Mouse (Mus musculus) MEL (cell line): Measurements from ENCODE around the gene Enho.
"Not testable (repeated sequence)": the region's sequence is repeated elsewhere in the genome, so short reads cannot be mapped to it uniquely, and the experiment has no call there.

Experiments
- BHLHE40 ChIP-seq: IDR thresholded peaks from 2 replicates; pipeline ENCODE4 v1.6.1; 2012; ENCODE audit warnings: low read depth, mild to moderate bottlenecking, inconsistent platforms, low read length, improper control_type of control experiment, borderline replicate concordance
- CTCF ChIP-seq, 3 experiments: IDR thresholded peaks in 2 of 3; conservative IDR thresholded peaks in 1 of 3; 2 replicates each; pipeline ENCODE4 v1.5.1; 2011 to 2012; ENCODE audit warnings: low read length in 3 of 3, low read depth in 2 of 3, mild to moderate bottlenecking in 2 of 3, improper control_type of control experiment in 1 of 3, inconsistent platforms in 1 of 3, mixed read lengths in 1 of 3, moderate library complexity in 1 of 3; ENCODE audit not compliant: control insufficient read depth in 1 of 3, insufficient read depth in 1 of 3, poor library complexity in 1 of 3, severe bottlenecking in 1 of 3
- ELF1 ChIP-seq: IDR thresholded peaks from 2 replicates; pipeline ENCODE4 v1.6.1; 2014; ENCODE audit warnings: low read depth, mild to moderate bottlenecking, inconsistent platforms, low read length, improper control_type of control experiment, moderate library complexity
- GATA1 ChIP-seq: IDR thresholded peaks from 2 replicates; pipeline ENCODE4 v1.6.1; 2011; ENCODE audit warnings: low read depth, low read length, improper control_type of control experiment
- HCFC1 ChIP-seq: IDR thresholded peaks from 2 replicates; pipeline ENCODE4 v1.6.1; 2012; ENCODE audit warnings: low read depth, mild to moderate bottlenecking, inconsistent platforms, low read length, improper control_type of control experiment, moderate library complexity
- MAX ChIP-seq: IDR thresholded peaks from 2 replicates; pipeline ENCODE4 v1.6.1; 2011; ENCODE audit warnings: low read length, improper control_type of control experiment
- MAZ ChIP-seq: IDR thresholded peaks from 2 replicates; pipeline ENCODE4 v1.6.1; 2012; ENCODE audit warnings: low read depth, mild to moderate bottlenecking, inconsistent platforms, low read length, improper control_type of control experiment
- MYC ChIP-seq: IDR thresholded peaks from 2 replicates; pipeline ENCODE4 v1.6.1; 2011; ENCODE audit warnings: low read depth, mild to moderate bottlenecking, low read length, improper control_type of control experiment, moderate library complexity
- NELFE ChIP-seq: IDR thresholded peaks from 2 replicates; pipeline ENCODE4 v1.6.1; 2011; ENCODE audit warnings: low read depth, low read length, improper control_type of control experiment
- POLR2A ChIP-seq, 2 experiments: IDR thresholded peaks; 2 replicates each; pipeline ENCODE4 v1.6.1; 2011 to 2012; ENCODE audit warnings: low read length in 2 of 2, mild to moderate bottlenecking in 2 of 2, control low read depth in 1 of 2, improper control_type of control experiment in 1 of 2, low read depth in 1 of 2, moderate library complexity in 1 of 2; ENCODE audit not compliant: control insufficient read depth in 1 of 2, insufficient read depth in 1 of 2, poor library complexity in 1 of 2
- POLR2AphosphoS2 ChIP-seq: IDR thresholded peaks from 2 replicates; pipeline ENCODE4 v1.6.1; 2011; ENCODE audit warnings: low read length, improper control_type of control experiment
- TCF12 ChIP-seq: IDR thresholded peaks from 2 replicates; pipeline ENCODE4 v1.6.1; 2014; ENCODE audit warnings: low read depth, mild to moderate bottlenecking, inconsistent platforms, low read length, improper control_type of control experiment, moderate library complexity
- ZKSCAN1 ChIP-seq: IDR thresholded peaks from 2 replicates; pipeline ENCODE4 v1.6.1; 2012; ENCODE audit warnings: low read depth, mild to moderate bottlenecking, inconsistent platforms, low read length, improper control_type of control experiment, moderate library complexity

GRCm38 (mm10) chr4:41684931-41685453 lies 44.9 kb upstream of the Enho start:
- not testable (repeated sequence) for TF ChIP-seq CTCF (IDR thresholded peaks at IDR 0.05 in 2 of 3, conservative IDR thresholded peaks at IDR 0.05 in 1 of 3; ENCODE audit: control insufficient read depth in 1 of 3, insufficient read depth in 1 of 3, low read depth in 2 of 3, low read length in 3 of 3, poor library complexity in 1 of 3, severe bottlenecking in 1 of 3); HCFC1; GATA1; ELF1; NELFE; ZKSCAN1; MAZ; TCF12; POLR2AphosphoS2; MYC; MAX; POLR2A (IDR thresholded peaks at IDR 0.05; ENCODE audit: control insufficient read depth in 1 of 2, insufficient read depth in 1 of 2, low read depth in 1 of 2, low read length in 2 of 2, poor library complexity in 1 of 2); BHLHE40
